Mouse (Mus musculus): ENCODE measurements around the gene Slc18a2.

Slc18a2 gene

GRCm38 (mm10) chr19:59276354-59276753 is 15.7 kb downstream of the Slc18a2 start:
- DNase-seq (ENCODE audit: low read depth, low spot score), result no peak

DNA sequence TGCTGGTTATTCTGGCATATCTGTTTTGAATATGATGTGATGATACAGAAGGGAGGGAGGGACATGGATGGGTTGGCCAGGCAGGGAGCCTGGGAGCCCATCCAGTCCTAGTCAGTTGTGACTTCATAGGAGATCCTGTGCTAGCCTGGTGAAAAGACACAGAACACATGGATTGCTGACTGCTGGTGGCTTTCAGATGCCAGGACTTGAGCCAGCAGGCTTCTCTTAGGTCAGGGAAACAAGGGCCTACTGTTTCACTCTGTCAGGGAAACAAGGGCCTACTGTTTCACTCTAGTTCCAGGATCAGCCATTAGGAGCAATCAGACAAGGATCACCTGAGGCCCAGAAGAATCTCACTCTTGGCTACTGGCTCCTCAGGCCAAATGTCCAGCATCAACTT is 20.1 kb downstream of the Slc18a2 start:
- no peak for DNase-seq (ENCODE audit: low read depth, low spot score)

DNA sequence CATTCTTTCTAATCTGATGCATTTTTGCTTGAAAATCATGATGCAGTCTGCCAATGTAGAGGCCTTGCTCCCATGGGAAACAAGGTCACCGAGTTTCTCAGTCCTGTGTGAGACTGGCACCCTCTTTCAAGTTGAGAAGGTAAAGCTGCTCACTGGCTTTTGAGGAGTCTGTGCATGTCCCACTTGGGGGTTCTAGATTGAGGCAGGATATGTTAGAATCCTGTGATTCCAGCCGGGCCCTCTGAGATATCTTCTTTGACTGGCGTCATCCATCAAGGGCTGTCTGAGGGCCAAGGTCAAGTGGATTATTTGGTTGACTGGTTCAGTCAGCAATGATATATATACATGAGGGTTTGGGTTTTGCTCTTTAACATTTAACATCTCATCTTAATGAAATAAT is 21.3 kb downstream of the Slc18a2 start:
- DNase-seq (ENCODE audit: low read depth, low spot score), result no peak

GRCm38 (mm10) chr19:59289042-59289441 is 28.3 kb downstream of the Slc18a2 start:
- DNase-seq (ENCODE audit: low read depth, low spot score), result no peak

- DNase-seq (ENCODE audit: low read depth, low spot score), result no peak
Measured at GRCm38 (mm10) chr19:59289811-59290210, 29.1 kb downstream of the Slc18a2 start.

GRCm38 (mm10) chr19:59292183-59292839 is 31.6 kb downstream of the Slc18a2 start:
- DNase-seq (ENCODE audit: low read depth, low spot score), result no peak

- DNase-seq (ENCODE audit: low read depth, low spot score), result no peak
Measured at GRCm38 (mm10) chr19:59315308-59315707, 54.6 kb downstream of the Slc18a2 start.

GRCm38 (mm10) chr19:59316571-59316970 is 55.9 kb downstream of the Slc18a2 start:
- peak; percentile 12 for DNase-seq (ENCODE audit: low read depth, low spot score)

DNA sequence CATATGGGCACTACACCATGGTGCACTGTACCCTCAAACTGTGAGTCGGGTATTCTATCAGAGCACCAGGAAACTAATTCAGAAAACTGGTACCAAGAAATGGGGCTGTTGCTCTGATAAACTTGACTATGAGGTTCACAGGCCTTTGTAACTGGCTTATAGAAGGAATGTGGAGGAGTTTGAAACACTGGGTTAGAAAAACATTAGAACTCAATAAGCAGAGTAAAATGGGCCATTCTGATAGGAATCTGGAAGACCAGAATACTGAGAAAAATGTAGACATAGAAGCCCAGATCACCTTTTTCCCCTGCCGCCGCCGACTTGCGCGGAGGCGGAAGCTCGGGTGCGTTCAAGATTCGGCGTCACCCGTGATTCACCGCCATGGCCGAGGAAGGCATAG is 61.3 kb downstream of the Slc18a2 start, which contains the start of gene Rps12-ps3:
TSS of gene Rps12-ps3 (plus strand) at position 301 of the 400 bp plus-strand sequence.
- no peak for DNase-seq (ENCODE audit: low read depth, low spot score)

- no peak for DNase-seq (ENCODE audit: low read depth, low spot score)
Measured at GRCm38 (mm10) chr19:59330816-59331225, 70.1 kb downstream of the Slc18a2 start.

GRCm38 (mm10) chr19:59336655-59337054 is 76.0 kb downstream of the Slc18a2 start:
- no peak for DNase-seq (ENCODE audit: low read depth, low spot score)

- no peak for DNase-seq (ENCODE audit: low read depth, low spot score)
Measured at GRCm38 (mm10) chr19:59337872-59338681, 77.4 kb downstream of the Slc18a2 start.

- no peak for DNase-seq (ENCODE audit: low read depth, low spot score)
Measured at GRCm38 (mm10) chr19:59339908-59340307, 79.2 kb downstream of the Slc18a2 start.

- no peak for DNase-seq (ENCODE audit: low read depth, low spot score)
Measured at GRCm38 (mm10) chr19:59342964-59343363, 82.3 kb downstream of the Slc18a2 start.

- peak; percentile 23 for DNase-seq (ENCODE audit: low read depth, low spot score)
Measured at GRCm38 (mm10) chr19:59344304-59344711, 83.6 kb downstream of the Slc18a2 start.

DNA sequence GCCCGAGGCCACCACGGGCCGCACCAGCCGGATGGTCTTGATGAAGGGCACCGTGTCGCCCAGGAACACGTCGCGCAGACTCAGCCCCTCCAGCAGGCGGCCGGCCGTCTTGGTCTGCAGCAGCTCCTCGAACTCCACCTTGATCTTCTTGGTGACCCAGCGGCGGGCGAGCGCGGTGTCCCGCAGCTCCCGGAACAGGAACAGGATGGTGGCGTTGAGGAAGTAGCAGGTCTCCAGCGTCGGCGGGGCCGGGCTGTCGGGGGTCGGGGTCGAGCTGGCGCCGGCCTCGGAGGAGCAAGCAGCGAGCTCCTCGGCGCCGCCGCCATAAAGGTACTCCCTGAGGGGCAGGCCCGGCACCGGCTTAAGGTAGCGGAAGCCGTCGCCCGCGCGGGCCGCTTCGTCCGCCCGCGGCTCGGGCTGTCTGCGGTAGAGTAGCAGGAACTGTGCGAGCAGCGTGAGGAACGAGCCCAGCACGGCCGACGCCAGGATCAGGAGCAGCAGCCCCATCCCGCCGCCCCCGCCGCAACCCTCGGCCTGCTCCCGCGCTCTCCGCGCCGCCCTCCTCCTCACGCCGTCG is 84.5 kb downstream of the Slc18a2 start:
- peak; percentile 47 for DNase-seq (ENCODE audit: low read depth, low spot score)
